Mouse (Mus musculus) layer of hippocampus, adult 9-10 months (tissue): Measurements from ENCODE around the gene Zfp672.
A peak's percentile ranks its signal among the peaks of the same experiment; 100 is the strongest.
"Not testable (repeated sequence)": the region's sequence is repeated elsewhere in the genome, so short reads cannot be mapped to it uniquely, and the experiment has no call there.

Experiments used
- DNase-seq: peaks from one replicate; pipeline ENCODE4 v3.0.0; 2022; ENCODE audit warnings: low spot score

The Zfp672 gene

DNA sequence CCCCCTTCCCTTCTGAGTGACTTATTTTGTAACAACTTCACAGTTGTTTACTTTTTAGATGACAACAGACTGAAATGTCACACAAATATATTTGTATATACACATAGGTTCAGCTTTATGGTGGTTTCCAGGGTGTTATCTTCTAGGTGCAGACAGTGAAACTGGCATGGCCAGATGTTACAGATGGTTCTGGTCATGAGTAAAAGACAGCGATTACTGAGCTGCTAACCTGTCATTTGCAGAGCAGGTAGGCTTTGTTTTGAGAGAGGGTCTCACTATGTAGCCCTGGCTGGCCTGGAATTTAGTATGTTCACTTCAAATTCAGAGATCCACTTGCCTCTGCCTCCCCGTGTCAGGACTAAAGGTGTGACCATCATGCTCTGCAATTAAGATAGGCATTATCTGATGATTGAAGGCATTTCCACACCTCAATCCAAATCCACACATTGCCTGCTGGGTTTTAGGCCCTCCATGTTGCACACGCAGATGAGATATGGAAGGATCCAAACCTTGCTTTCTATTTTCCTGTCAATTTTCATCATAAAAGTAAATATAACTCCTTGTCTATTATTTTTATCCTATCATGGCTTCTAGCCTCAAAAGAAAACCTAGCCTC is 5.4 kb downstream of the Zfp672 start:
- no peak for DNase-seq

DNA sequence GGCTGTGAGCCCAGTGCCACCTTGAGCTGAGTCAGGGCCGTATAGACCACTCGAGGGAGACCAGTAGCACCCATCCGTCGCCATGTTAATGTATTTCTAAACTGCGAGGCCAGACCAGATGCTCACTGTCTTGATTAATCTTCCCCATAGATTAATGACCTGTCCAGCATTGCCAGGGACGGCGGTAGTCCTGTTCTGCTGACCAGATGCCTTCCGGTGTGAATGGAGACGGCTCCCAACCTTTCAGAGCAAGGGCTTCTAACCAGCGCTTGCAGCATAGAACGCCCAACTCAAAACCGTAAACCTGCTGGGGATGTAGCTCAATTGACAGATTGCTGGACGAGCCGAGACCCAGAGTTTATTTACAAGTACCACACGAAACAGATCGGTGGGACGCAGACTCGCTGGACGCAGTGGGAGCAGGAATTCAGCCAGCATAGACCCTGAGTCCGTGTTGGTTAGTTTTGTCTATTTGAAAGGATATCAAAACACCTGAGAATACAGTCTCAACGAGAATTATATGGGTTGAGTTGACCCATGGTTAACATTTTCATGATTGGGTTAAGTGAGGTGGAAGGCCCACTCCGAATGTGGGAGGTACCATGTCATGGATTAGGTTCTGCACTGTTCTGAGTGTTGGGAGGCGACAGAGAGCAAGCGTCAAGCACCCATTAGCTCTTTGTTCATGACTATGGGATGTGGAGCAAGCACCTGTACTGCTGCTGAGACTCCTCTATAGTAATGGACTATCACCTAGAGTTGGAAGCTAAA is 6.4 kb downstream of the Zfp672 start:
- DNase-seq = no peak

DNA sequence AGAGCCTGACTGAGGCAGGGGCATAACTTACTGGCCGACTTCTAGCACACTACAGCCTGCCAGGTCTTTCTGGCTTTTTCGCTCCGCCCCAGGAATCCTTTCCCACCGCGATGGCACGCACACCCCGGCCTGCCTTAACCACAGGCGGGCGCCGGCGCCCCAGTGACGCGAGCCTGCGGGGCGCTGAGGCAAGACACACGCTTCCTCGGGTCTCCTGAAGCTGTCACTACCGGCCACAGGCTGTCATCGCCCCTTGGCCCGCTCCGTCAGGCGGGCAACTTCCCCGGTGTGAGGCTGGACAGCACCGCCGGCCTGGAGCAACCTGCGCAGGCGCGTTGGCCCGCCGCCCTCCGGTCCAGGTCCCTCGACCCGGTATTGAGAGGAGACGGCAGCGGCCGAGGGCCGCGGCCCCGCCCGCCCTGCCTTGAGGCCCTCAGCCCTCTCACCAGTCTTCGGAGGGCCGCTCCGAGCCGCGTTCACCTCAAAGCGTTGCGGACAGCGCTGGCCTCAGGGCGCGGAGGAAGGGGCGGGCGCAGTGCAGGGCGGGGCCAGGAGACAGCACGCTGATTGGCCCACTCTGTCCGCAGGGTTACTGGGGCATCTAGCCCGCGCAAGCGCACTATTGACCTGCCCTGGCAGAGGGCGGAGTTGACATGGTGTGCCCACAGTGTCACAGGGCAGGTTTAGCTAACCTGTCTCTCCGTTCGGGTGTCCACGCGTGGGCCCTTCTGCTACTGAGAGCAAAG is 7.1 kb downstream of the Zfp672 start:
- peak; percentile 94 for DNase-seq

DNA sequence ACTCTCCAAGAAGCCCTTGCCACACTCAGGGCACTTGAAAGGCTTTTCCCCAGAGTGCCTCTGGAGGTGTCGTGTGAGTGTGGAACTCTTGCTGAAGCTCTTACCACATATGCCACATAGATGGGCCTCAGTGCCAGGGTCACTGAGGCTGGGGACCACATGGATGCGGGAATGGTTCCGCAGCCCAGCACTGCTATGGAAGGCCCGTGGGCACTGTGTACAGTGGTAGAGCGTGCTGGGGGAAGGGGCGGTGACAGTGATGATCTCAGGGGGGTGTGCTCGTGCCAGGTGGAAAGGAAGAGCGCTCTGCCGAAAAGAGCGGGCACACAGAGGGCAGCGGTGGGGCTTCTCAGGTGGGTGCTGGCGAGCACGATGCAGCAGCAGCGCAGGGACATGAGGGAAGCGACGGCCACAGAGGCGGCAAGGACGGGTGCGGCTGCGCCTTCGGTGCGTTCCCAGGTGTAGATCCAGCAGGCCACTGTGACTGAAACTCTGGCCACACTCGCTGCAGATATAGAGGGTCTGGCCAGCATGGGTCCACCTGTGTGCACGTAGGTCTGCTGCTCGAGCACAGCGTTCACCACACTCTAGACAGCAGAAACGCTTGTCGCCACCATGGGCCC is 13.3 kb downstream of the Zfp672 start:
- DNase-seq = no peak

DNA sequence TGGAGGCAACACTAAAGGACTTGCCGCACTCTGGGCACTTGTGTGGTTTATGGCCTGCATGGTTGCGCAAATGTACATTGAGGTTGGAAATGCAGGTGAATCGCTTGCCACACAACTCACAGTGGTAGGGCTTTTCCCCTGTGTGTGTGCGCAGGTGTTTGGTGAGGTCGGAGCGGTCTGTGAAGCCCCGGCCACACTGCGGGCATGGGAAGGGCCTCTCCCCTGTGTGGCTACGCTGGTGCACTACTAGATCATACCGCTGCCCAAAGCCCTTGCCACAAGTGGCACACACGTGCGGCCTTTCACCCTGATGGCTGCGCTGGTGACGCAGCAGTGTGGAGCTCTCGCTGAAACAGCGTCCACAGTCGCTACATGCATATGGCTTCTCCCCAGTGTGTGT is 13.8 kb downstream of the Zfp672 start:
- DNase-seq = no peak

DNA sequence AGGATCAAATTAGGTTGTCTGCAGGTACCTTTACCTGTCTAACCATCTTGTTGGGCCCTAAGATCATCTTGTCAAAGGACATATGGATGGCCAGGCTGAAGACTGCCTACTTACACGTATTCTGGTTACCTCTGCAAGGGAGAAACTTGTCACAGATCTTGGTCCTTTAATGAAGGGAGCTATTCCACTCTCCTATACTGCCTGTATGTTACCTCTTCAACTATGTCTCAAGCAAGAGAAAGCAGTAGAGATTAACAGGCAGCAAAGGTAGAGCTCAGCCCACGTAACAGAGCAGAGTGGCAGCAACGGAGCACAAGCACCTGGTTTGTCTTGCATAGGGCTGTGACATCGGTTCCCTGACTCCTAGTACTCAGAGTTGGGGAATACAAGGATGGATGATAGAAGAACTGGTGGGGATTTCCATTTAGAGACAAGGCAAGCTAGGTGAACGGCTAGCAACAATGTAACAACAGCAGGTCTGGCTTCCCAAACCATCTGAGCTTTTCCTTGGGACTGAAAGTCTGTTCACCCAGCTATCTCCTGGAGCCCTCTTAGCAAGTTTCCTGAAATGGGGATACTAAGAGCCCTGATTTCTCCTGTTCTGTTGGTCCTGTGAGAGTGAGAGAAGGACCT is 14.5 kb downstream of the Zfp672 start:
- DNase-seq = no peak

DNA sequence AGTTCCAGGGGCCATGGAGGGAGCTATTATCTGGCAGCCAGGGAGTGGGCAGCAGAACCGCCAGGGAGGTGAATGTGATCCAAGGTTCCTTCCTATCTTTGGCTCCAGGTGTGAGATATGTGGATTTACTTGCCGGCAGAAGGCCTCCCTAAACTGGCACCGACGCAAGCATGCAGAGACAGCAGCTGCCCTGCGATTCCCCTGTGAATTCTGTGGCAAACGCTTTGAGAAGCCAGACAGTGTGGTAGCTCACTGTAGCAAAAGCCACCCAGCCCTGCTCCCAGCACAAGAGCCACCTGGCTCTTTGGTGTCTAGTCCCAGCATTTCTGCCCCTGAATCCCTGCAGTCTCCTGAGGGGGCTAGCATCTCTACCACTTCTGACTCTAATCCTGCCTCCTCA is 16.1 kb downstream of the Zfp672 start:
- no peak for DNase-seq

DNA sequence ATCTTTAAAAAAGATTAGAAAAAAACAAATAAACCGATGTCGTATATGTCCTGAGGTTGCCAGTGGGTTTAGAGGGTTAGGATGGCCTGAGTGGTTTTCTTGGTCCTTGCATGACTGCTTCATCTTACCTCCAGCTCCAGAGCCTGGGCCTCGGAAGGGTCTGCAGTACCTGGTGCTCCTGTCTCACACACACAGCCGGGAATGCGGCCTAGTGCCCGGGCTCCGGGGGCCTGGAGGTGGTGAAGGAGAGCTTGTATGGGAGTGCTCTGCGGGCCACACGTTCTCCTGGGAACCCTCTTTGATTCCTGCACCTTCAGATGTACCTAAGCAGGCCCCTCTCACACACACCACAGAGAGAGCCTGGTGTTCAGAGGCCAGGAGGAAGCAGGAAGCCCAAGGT is 21.5 kb downstream of the Zfp672 start:
- DNase-seq = no peak

DNA sequence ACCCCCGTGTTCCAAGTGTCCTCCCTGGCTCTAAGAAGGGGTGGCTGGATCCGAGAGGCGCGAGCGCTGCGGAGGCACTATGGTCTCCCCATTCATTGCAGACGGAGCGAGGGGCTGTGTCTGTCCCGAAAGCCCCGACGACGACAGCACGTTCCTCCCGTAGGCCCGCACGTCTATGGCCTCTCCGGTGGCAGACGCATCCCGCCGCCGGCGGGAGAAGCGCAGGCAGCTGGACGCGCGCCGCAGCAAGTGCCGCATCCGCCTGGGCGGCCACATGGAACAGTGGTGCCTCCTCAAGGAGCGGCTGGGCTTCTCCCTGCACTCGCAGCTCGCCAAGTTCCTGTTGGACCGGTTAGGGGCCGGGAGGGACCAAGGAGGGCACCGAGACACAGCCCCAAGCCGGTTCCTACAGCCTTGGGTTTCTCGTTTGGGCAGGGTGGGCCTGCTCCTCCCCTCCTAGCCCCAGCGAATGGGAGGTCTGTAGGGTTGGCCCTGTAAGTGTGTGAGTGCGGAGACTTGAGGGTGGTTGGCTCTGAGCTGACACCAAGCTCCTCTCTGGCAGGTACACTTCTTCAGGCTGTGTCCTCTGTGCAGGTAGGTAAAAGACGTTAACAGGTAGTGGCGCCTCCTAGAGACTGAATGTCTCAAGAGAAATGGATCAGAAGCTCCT is 22.6 kb downstream of the Zfp672 start:
- DNase-seq = no peak

DNA sequence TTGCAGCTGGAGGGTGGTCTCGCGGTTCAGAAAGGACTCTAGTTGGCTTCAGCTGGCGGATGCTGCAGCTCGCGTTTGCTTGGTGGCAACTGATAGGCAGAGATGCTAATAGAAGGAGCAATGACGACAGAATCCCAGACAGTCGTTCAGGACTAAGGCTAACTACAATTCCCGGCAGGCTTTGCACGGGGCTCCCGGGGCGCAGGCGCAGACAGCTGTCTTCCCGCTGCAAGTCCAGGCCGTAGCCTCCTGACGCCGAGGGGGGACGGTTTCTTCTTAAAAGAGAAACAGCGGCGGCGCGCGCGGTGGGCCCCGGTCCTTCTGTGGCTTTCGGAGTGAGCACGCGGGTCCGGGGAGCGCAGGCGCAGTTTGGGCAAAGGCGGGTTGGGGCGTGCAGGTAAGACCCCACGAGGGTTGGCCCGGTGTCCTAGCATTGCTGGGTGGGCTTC is 23.3 kb downstream of the Zfp672 start, which contains the start of gene Zfp692:
Zfp692 (plus strand) TSS at position 210 of the 449 bp plus-strand sequence.
- peak; percentile 93 for DNase-seq

DNA sequence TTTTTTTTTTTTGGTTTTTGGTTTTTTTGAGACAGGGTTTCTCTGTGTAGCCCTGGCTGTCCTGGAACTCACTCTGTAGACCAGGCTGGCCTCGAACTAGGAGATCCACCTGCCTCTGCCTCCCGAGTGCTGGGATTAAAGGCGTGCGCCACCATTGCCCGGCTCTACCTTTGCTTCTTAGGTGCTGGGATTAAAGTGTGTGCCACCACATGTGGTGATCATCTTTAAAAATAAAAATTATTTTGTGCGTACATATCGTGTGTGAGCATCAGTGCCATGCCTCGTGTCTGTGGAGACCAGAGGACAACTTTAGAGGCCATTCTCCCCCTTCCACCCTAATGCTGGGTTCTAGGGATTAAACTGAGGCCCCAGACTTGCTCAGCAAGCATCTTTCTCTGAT is 24.8 kb downstream of the Zfp672 start:
- not testable (repeated sequence) for DNase-seq

DNA sequence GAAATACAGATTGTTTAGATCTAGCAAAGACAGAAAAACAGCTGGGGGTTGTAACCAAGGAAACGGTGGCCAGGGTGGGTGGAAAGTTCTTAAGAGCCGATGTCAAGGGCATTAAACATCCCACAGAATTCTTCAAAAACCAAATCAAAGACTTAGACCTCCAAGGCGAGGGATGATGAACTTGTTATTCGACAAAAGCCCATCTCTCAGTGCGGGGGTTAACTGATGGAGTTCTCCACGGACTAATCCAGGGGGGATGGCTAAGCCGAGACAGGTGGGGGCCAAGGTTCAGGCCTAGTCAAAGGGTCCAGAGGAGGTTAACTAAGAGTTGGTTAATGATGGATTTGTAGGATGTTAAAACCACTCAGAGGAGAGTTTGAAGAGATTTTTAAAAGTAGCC is 26.5 kb downstream of the Zfp672 start:
- no peak for DNase-seq

DNA sequence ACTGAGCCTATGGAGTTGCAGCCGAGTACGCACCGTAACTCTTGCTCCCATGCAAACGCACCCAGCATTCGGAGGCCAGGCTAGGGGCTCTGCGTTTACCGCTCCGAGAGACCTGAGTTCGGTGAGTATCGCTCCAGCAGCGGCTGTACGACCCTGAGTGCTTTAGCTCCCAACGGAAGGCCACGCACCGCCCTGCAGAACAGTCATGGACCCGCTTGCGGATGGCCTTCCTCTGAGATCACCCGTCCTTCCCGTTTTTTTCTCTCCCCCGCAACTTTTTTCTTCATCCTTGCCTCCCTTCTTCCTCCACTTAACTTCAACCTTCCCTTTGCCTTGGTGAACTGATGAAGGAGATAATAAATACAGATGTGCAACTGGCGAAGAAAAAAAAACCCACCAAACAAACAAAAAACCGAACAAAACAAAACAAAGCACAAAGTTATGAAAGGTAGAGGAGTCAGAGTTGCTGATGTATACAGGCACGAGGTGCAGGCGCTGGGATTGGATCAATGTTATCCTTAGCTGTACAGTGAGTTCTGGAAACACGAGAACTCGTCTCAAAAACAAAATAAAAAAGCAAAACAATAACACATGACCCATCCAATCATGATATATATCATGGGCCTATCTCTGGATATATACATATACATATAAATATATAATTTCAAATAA is 27.2 kb downstream of the Zfp672 start:
- no peak for DNase-seq

DNA sequence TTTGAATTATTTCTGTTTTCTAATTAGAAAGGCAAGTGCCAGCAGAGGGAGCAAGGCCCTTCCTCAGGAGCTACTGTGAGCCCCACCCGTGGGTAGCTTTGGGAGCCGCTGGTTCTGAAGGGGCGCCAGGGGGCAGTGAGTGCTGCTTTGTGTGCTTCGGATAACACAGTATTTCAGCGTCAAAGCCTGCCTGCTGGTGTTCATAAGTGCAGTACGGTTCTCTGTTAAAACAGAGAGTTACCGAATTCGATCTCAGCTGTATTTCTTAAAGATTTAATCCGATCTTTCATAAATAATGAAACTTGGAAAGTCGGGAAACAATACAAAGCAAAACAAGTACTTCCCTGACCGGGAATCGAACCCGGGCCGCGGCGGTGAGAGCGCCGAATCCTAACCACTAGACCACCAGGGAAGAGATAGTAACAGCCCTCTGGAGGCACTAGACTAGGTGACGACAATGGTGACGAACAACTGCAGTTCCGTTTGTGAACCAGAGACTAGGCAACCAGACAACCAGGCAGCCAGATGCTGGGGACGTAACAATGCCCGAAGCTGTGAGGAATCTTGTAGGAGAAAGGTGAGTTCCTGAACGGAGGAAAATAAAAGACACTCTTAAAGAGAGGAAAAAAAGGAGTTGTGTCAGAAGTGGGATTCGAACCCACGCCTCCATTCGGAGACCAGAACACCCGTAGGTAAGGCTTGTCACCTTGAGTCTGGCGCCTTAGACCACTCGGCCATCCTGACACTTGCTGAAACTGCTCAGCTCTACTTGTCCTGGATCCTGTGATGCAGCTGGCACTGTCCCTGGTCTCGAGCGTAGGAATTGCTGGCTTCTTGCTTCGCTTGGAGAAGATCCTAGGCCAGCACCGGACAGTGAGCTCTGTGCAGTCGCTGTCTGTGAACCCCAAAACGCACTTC is 28.0 kb downstream of the Zfp672 start:
- peak; percentile 99 for DNase-seq

DNA sequence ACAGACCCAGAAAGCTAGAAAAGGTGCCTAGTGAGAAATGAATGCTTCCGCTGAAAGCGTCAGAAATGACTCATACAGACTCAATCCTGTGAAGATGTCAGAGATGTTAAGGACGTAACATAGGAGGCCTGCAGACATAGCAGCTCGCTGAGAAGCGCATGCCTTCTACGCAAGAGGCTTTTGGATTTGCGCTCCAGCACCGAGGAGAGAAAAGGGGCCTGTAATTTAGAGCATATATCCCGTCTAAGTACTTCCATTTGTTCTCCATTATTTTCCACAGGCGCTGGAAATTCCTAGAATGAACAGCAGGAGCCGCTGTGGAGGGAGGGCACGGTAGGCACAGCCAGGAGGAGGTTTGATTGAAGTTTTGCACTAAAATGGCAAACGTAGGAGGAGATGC is 29.1 kb downstream of the Zfp672 start:
- peak; percentile 58 for DNase-seq

DNA sequence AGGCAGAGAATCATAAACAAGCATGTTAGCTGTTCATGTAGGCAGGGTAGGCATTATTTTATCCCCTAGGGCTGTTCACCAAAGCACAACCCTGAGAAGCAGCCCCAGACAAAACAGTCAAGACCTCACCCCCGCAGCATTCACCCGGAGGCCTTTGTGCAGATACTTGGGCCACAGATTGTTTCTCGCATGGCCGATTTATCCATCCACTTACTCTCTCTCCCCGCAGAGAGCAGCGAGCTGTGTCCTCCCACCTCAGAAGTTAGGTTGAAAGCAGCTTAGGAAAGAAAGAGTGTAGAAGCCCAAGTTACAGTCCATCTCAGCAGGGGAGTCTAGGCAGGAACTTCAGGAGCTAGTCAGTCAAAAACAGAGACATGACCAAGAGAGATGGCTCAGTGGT is 32.7 kb downstream of the Zfp672 start:
- no peak for DNase-seq

DNA sequence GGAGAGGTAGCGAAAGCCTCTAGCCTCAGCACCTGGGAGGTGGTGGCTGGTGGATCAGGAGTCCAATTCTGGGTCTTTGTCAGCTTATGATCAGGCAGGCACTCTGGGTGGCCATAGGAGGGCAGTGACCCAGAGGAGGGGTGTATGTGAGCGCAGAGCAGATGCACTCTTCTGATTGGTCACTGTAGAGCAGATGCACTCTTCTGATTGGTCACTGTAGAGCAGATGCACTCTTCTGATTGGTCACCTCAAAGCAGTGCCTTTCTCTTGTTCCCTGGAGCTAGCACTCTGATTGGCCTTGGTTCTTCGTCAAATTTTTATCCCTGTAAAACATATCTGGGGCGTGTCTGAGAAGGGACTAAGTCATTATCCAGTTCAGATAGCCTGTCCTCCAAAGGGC is 37.3 kb downstream of the Zfp672 start:
- DNase-seq = no peak

DNA sequence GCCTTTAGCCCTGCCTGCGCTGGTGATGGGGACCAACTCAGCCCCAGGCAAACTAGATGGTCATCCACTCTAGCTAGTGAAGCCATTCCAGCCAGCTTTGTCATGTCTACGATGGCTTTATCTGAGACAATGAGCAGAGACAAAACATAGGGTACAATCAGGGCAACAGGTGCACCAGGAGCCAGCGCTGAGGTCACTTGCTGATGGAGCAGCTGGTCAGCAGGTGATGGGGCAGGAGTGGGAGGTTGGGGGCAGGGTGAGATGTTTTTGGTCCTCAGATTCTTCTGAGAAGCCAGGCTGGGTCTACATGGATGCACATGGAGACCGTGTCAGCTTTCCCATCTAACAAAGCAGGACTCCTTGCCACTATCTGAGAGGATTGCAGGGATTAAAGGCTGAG is 39.3 kb downstream of the Zfp672 start:
- no peak for DNase-seq

DNA sequence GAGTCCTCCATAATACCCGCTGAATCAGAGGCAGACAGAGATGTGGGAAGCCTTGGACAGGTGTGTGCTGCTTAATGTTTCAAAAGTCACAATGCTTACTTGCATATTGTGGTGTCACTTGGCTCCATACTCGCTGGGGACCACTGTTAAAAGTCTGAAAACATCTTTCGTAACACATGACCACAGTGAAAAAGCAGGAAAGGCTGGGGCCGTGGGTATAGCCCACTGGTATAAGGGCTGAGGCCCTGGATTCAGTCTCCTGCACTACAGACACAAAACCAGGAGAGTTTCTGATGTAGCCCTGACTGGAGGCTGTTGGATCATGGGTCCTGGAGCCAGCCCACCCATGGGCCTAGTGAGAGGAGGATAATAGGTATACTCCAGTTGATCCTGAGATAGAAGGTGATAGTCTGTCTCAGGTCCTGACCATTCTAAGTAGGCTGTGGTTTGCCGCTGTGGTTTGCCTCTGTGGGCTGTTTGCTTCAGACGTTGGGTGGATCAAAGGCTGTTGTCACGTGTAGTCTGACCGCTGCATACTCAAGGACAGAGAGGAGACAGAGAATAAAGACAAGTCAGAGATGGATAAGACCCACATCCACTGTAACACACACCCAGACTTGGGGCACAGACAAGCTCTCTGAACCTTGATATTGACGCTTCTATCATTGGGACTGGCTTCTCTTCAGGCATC is 40.0 kb downstream of the Zfp672 start:
- no peak for DNase-seq
